In genomic region chr4:105100508-105101336, GRCm38 (mm10) we compare ENCODE assay signal across 10 mouse cellular contexts. TPM values are rescaled to one million over a fixed set of nuclear protein-coding genes. Genes with fewer than 3 reads are reported as not detected.
DNase-seq lines count a peak whose midpoint lies in the region; ATAC-seq and TF ChIP-seq lines count a peak whose summit lies in the region.
"Had no signal": no experiment of that assay in that cellular context is flagged by ENCODE, and none has a peak within 500 bp of the region (broad histone marks: within the 10 kb centered on the region; RNA-seq: fewer than 3 reads in every experiment).

No protein-coding gene starts in this region.

- H3K4me3 ChIP-seq in hindbrain, embryonic 15.5 days = no peak overlapping the region
- H3K4me3 ChIP-seq in hindbrain, embryonic 10.5 days = no peak overlapping the region
- H3K4me3 ChIP-seq in heart, embryonic 15.5 days = no peak overlapping the region
- no peak overlapping the region for H3K4me3 ChIP-seq in intestine, postnatal 0 days (ENCODE audit: low read depth, low read length)
- H3K4me3 ChIP-seq: embryonic facial prominence, embryonic 15.5 days had no signal

- 43% methylated on average over 5 of the region's 5 CpGs for WGBS in hindbrain, embryonic 15.5 days
- WGBS in hindbrain, embryonic 10.5 days = 56% methylated on average over 5 of the region's 5 CpGs
- 15% methylated on average over 5 of the region's 5 CpGs for WGBS in heart, embryonic 15.5 days
- 60% methylated on average over 5 of the region's 5 CpGs for WGBS in intestine, postnatal 0 days

- H3K4me1 ChIP-seq in hindbrain, embryonic 15.5 days (replicated peaks) = peaks cover 10% of the 10 kb centered on the region
- no peaks in the 10 kb centered on the region for H3K4me1 ChIP-seq in hindbrain, embryonic 10.5 days (replicated peaks)
- peaks cover 40% of the 10 kb centered on the region for H3K4me1 ChIP-seq in heart, embryonic 15.5 days (replicated peaks)
- H3K4me1 ChIP-seq in intestine, postnatal 0 days (replicated peaks; ENCODE audit: control insufficient read depth, insufficient read depth, low read length) = peaks cover 2% of the 10 kb centered on the region; the same call in 1 of the 2 replicates

- no peak for TF ChIP-seq CTCF in intestine, postnatal 0 days (IDR thresholded peaks at IDR 0.05; ENCODE audit: low read depth)

- H3K4me2 ChIP-seq in hindbrain, embryonic 15.5 days = no peak overlapping the region
- H3K4me2 ChIP-seq in heart, embryonic 15.5 days = peak overlapping the region; percentile 44
- no peak overlapping the region for H3K4me2 ChIP-seq in intestine, postnatal 0 days (replicated peaks; ENCODE audit: low read depth)
- H3K4me2 ChIP-seq: embryonic facial prominence, embryonic 15.5 days had no signal

- no peaks in the 10 kb centered on the region for H3K27me3 ChIP-seq in hindbrain, embryonic 15.5 days
- no peaks in the 10 kb centered on the region for H3K27me3 ChIP-seq in hindbrain, embryonic 10.5 days (ENCODE audit: insufficient read depth, poor library complexity, severe bottlenecking)
- H3K27me3 ChIP-seq in heart, embryonic 15.5 days = no peaks in the 10 kb centered on the region
- H3K27me3 ChIP-seq in intestine, postnatal 0 days (replicated peaks; ENCODE audit: control insufficient read depth, insufficient read depth, low read length) = no peaks in the 10 kb centered on the region
- H3K27me3 ChIP-seq: embryonic facial prominence, embryonic 15.5 days had no signal

- H3K36me3 ChIP-seq in hindbrain, embryonic 15.5 days = no peaks in the 10 kb centered on the region
- no peaks in the 10 kb centered on the region for H3K36me3 ChIP-seq in hindbrain, embryonic 10.5 days
- no peaks in the 10 kb centered on the region for H3K36me3 ChIP-seq in heart, embryonic 15.5 days
- H3K36me3 ChIP-seq in intestine, postnatal 0 days (ENCODE audit: control insufficient read depth, insufficient read depth) = no peaks in the 10 kb centered on the region
- H3K36me3 ChIP-seq: embryonic facial prominence, embryonic 15.5 days; G1E had no signal

- no peak for DNase-seq in hindbrain, embryonic 10.5 days (ENCODE audit: low spot score)
- peak; percentile 91 for DNase-seq in Muller cell, postnatal 12 days (ENCODE audit: inconsistent ontology term)
- DNase-seq in cerebellum, postnatal 14 days = peak; percentile 74 to 80
- no peak for DNase-seq in spleen, postnatal 36 days (ENCODE audit: low spot score in 2 of 2)

- no peaks in the 10 kb centered on the region for H3K9me3 ChIP-seq in hindbrain, embryonic 15.5 days
- no peaks in the 10 kb centered on the region for H3K9me3 ChIP-seq in hindbrain, embryonic 10.5 days
- H3K9me3 ChIP-seq in heart, embryonic 15.5 days (replicated peaks) = no peaks in the 10 kb centered on the region
- H3K9me3 ChIP-seq in intestine, postnatal 0 days (ENCODE audit: control insufficient read depth) = no peaks in the 10 kb centered on the region
- H3K9me3 ChIP-seq: embryonic facial prominence, embryonic 15.5 days had no signal

- peak overlapping the region; percentile 12; the same call in 1 of the 2 replicates for H3K27ac ChIP-seq in hindbrain, embryonic 15.5 days (replicated peaks)
- no peak overlapping the region for H3K27ac ChIP-seq in hindbrain, embryonic 10.5 days
- peak overlapping the region; percentile 94 for H3K27ac ChIP-seq in heart, embryonic 15.5 days
- H3K27ac ChIP-seq in intestine, postnatal 0 days (ENCODE audit: low read depth, low read length) = no peak overlapping the region
- H3K27ac ChIP-seq: embryonic facial prominence, embryonic 15.5 days had no signal

- no peak overlapping the region for H3K9ac ChIP-seq in hindbrain, embryonic 15.5 days
- H3K9ac ChIP-seq in heart, embryonic 15.5 days = no peak overlapping the region
- H3K9ac ChIP-seq in intestine, postnatal 0 days (ENCODE audit: low read depth, low read length) = no peak overlapping the region
- H3K9ac ChIP-seq: embryonic facial prominence, embryonic 15.5 days had no signal

- no peak for ATAC-seq in hindbrain, embryonic 15.5 days (ENCODE audit: low FRiP score, low read depth)
- ATAC-seq in heart, embryonic 15.5 days (replicated peaks; ENCODE audit: insufficient number of reproducible peaks, insufficient read depth, low FRiP score, low read depth) = peak; percentile 88
- no peak for ATAC-seq in inflammation-experienced regulatory T-cells, adult 6 months
- ATAC-seq in intestine, postnatal 0 days = no peak

RNA-seq across cellular contexts. Expression of gene Prkaa2, which starts 9.0 kb away (rescaled TPM):
- polyA plus RNA-seq in hindbrain, embryonic 15.5 days (2015; fragmentation: Nextera tagmentation; extraction: Ambion mirVana) = 13.4 and 14.0 TPM in 2 replicates
- polyA plus RNA-seq in hindbrain, embryonic 10.5 days (2016; fragmentation: Nextera tagmentation; extraction: Ambion mirVana) = 2.0 and 3.2 TPM in 2 replicates
- 39.2 and 46.6 TPM in 2 replicates for polyA plus RNA-seq in heart, embryonic 15.5 days (2015; fragmentation: Nextera tagmentation; extraction: Ambion mirVana)
- polyA plus RNA-seq in inflammation-experienced regulatory T-cells, adult 6 months (2017; shearing (Covaris generic)) = not detected
- polyA plus RNA-seq in intestine, postnatal 0 days (2015; fragmentation: Nextera tagmentation; extraction: Ambion mirVana) = 10.2 and 10.9 TPM in 2 replicates
- polyA plus RNA-seq: G1E had no signal

RNA-seq across cellular contexts. Expression of gene Plpp3, which starts 56.4 kb away (rescaled TPM):
- polyA plus RNA-seq in hindbrain, embryonic 15.5 days (2015; fragmentation: Nextera tagmentation; extraction: Ambion mirVana) = 92.4 and 95.1 TPM in 2 replicates
- 63.4 and 63.8 TPM in 2 replicates for polyA plus RNA-seq in hindbrain, embryonic 10.5 days (2016; fragmentation: Nextera tagmentation; extraction: Ambion mirVana)
- 35.0 and 40.4 TPM in 2 replicates for polyA plus RNA-seq in heart, embryonic 15.5 days (2015; fragmentation: Nextera tagmentation; extraction: Ambion mirVana)
- polyA plus RNA-seq in inflammation-experienced regulatory T-cells, adult 6 months (2017; shearing (Covaris generic)) = under 1 TPM in 1 of 3 experiments, not detected in 2; 0.15 TPM
- polyA plus RNA-seq in intestine, postnatal 0 days (2015; fragmentation: Nextera tagmentation; extraction: Ambion mirVana) = 84.1 and 84.3 TPM in 2 replicates
- polyA plus RNA-seq: G1E had no signal

Comparison
In these comparisons a context has a peak if more than half of its experiments do, and no peak if none do; other contexts are left out.
1. H3K27ac ChIP-seq: peak in hindbrain, embryonic 15.5 days (single experiment) and heart, embryonic 15.5 days (single experiment); none in hindbrain, embryonic 10.5 days (single experiment) and intestine, postnatal 0 days (single experiment).
2. DNase-seq: peak in Muller cell, postnatal 12 days (single experiment) and cerebellum, postnatal 14 days (2 of 2); none in hindbrain, embryonic 10.5 days (single experiment) and spleen, postnatal 36 days (0 of 2).
3. RNA of gene Plpp3, which starts 56.4 kb away (polyA plus RNA-seq): 92.4 to 95.1 TPM in hindbrain, embryonic 15.5 days, 84.1 to 84.3 TPM in intestine, postnatal 0 days, 63.4 to 63.8 TPM in hindbrain, embryonic 10.5 days and 35.0 to 40.4 TPM in heart, embryonic 15.5 days; 0.15 TPM in inflammation-experienced regulatory T-cells, adult 6 months; every median in the first group is over 10 times any median in the second.